In the genomic region with DNA sequence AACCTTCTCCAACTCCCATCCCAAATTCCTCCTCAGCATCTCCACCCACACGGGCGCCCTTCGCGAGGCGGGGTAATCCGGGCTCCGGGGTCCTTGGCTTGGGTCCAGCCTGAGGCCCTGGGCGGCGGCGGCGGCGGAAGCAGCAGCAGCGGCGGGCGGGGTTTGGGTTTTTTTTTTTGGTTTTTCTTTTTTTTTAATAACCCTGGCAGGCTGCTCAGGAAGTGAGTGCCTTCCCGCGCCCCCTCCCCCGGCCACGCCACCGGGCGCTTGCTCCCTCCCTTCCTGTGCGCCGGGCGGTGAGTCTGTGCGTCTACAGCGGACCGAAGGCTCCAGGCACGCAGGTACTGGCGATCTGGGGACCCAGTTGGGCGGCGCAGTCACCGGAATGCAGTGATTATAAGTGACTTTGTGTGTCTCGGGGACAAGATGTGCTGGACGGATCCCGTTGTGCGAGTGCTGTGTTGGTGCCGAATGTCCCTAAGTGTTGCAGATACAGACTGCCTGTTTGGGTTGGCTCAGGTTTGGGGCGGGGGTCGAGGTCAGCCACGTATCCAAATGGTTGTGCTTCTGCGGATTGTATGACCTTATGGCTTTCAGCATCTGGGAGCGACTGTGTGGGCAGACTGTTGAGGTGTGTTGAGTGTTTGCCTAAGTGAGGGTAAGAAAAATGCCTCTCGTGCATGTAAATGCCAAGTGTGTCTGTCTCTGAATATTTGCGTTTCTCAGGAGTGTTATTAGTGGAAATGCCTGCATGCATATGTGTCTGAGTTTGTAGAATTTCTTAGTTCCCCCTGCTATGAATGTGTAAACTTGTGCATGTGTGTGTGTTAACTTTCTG, we compare ENCODE assay signal across 8 mouse cellular contexts. TPM values are rescaled to one million over a fixed set of nuclear protein-coding genes. Genes with fewer than 3 reads are reported as not detected.
DNase-seq lines count a peak whose midpoint lies in the region; ATAC-seq and TF ChIP-seq lines count a peak whose summit lies in the region.

Gene Adamts10 (plus strand): TSS at position 287 of the 838 bp plus-strand sequence.

- H3K4me1 ChIP-seq in embryonic facial prominence, embryonic 13.5 days: peaks cover 42% of the 10 kb centered on the region
- peaks cover 7% of the 10 kb centered on the region; the same call in 1 of the 2 replicates for H3K4me1 ChIP-seq in kidney, embryonic 14.5 days (ENCODE audit: control insufficient read depth, insufficient read depth, low read length)
- H3K4me1 ChIP-seq in liver, adult 2 months (ENCODE audit: control insufficient read depth, insufficient read depth, low read length): no peaks in the 10 kb centered on the region; the same call in 1 of the 2 replicates

- 0 out of 2 replicates have a peak, but pooled peaks have one; percentile 13 for TF ChIP-seq POLR2A in liver, adult 2 months (IDR thresholded peaks at IDR 0.05; ENCODE audit: extremely low read depth, insufficient read depth, low read length)
- peak; percentile 60 for TF ChIP-seq POLR2A in myocyte (IDR thresholded peaks at IDR 0.05; ENCODE audit: insufficient read length, low read depth)

- peak within 1 kb of the TSS; percentile 3 for H3ac ChIP-seq in myocyte (ENCODE audit: control insufficient read depth, insufficient read length)

- WGBS in embryonic facial prominence, embryonic 13.5 days: under 1% methylated on average over 44 of the region's 44 CpGs
- WGBS in kidney, embryonic 14.5 days: under 1% methylated on average over 44 of the region's 44 CpGs
- WGBS in liver, adult 2 months: 1% methylated on average over 43 of the region's 44 CpGs

- no peaks in the 10 kb centered on the region for H3K79me2 ChIP-seq in liver, adult 2 months (ENCODE audit: control insufficient read depth, insufficient read depth, low read length)
- H3K79me2 ChIP-seq in myocyte (ENCODE audit: control insufficient read depth, insufficient read depth): peaks cover 6% of the 10 kb centered on the region

- DNase-seq in 3134 (ENCODE audit: extremely low read depth, insufficient read length, low spot score): peak; percentile 74
- peak; percentile 90 for DNase-seq in adrenal gland, postnatal 14 days
- DNase-seq in heart, adult 9 months (ENCODE audit: low spot score in 2 of 2): peak; percentile 73 to 83
- no peak for DNase-seq in liver, adult 2 months (ENCODE audit: extremely low read depth, low read depth, low spot score)
- peak; percentile 77 for DNase-seq in splenic B cell, adult 2 months (ENCODE audit: low read depth, low spot score)

- peak within 1 kb of the TSS; percentile 73 for H3K4me3 ChIP-seq in embryonic facial prominence, embryonic 13.5 days
- peak within 1 kb of the TSS; percentile 71 for H3K4me3 ChIP-seq in kidney, embryonic 14.5 days (ENCODE audit: low read length)
- peak within 1 kb of the TSS; percentile 72 for H3K4me3 ChIP-seq in liver, adult 2 months (ENCODE audit: insufficient read depth, low read depth, low read length)
- peak within 1 kb of the TSS; percentile 41 for H3K4me3 ChIP-seq in myocyte

- peak within 1 kb of the TSS; percentile 83 for H3K9ac ChIP-seq in embryonic facial prominence, embryonic 13.5 days
- peak within 1 kb of the TSS; percentile 71 for H3K9ac ChIP-seq in kidney, embryonic 14.5 days (ENCODE audit: low read depth, low read length)
- peak within 1 kb of the TSS; percentile 76 for H3K9ac ChIP-seq in liver, adult 2 months (ENCODE audit: low read depth, low read length)

- no peak; the same call in 1 of the 2 replicates for TF ChIP-seq CTCF in liver, adult 2 months (IDR thresholded peaks at IDR 0.05; ENCODE audit: low read depth, low read length)

- H3K9me3 ChIP-seq in embryonic facial prominence, embryonic 13.5 days: no peaks in the 10 kb centered on the region
- H3K9me3 ChIP-seq in kidney, embryonic 14.5 days (ENCODE audit: control insufficient read depth, low read length): no peaks in the 10 kb centered on the region

- peak within 1 kb of the TSS; percentile 92 for H3K27ac ChIP-seq in embryonic facial prominence, embryonic 13.5 days
- H3K27ac ChIP-seq in kidney, embryonic 14.5 days (ENCODE audit: low read depth, low read length): peak within 1 kb of the TSS; percentile 86
- H3K27ac ChIP-seq in liver, adult 2 months (replicated peaks; ENCODE audit: insufficient read depth, low read depth, low read length): peak within 1 kb of the TSS; percentile 13; the same call in 1 of the 2 replicates

- no peaks in the 10 kb centered on the region for H3K27me3 ChIP-seq in embryonic facial prominence, embryonic 13.5 days
- H3K27me3 ChIP-seq in kidney, embryonic 14.5 days (ENCODE audit: control insufficient read depth, insufficient read depth, low read length): no peaks in the 10 kb centered on the region
- no peaks in the 10 kb centered on the region for H3K27me3 ChIP-seq in liver, adult 2 months (ENCODE audit: control insufficient read depth, insufficient read depth, low read length)
- no peaks in the 10 kb centered on the region for H3K27me3 ChIP-seq in myocyte (ENCODE audit: control insufficient read depth, insufficient read depth, insufficient read length)
- H3K27me3 ChIP-seq in splenic B cell, adult 2 months (ENCODE audit: control insufficient read depth, insufficient read depth, low read length, poor library complexity, severe bottlenecking): no peaks in the 10 kb centered on the region

- peak; percentile 66 for ATAC-seq in embryonic facial prominence, embryonic 13.5 days (ENCODE audit: insufficient number of reproducible peaks, insufficient read depth, low FRiP score, low TSS enrichment, low read depth)
- ATAC-seq in kidney, embryonic 14.5 days (ENCODE audit: low FRiP score, low TSS enrichment): peak; percentile 75

- peaks cover 14% of the 10 kb centered on the region for H3K36me3 ChIP-seq in embryonic facial prominence, embryonic 13.5 days
- peaks cover 9% of the 10 kb centered on the region for H3K36me3 ChIP-seq in kidney, embryonic 14.5 days (ENCODE audit: control insufficient read depth, insufficient read depth, low read length)
- no peaks in the 10 kb centered on the region for H3K36me3 ChIP-seq in liver, adult 2 months (ENCODE audit: control insufficient read depth, insufficient read depth, low read length)
- no peaks in the 10 kb centered on the region for H3K36me3 ChIP-seq in myocyte (ENCODE audit: control insufficient read depth, insufficient read depth)
- peaks cover 2% of the 10 kb centered on the region; the same call in 1 of the 2 replicates for H3K36me3 ChIP-seq in splenic B cell, adult 2 months (ENCODE audit: control insufficient read depth, insufficient read depth, low read length, poor library complexity, severe bottlenecking)

- peak within 1 kb of the TSS; percentile 82 for H3K4me2 ChIP-seq in embryonic facial prominence, embryonic 13.5 days
- H3K4me2 ChIP-seq in kidney, embryonic 14.5 days (replicated peaks; ENCODE audit: low read depth, low read length): peak within 1 kb of the TSS; percentile 76
- peak within 1 kb of the TSS; percentile 88 for H3K4me2 ChIP-seq in myocyte (ENCODE audit: low read depth)

TF ChIP-seq in myocyte, 11 proteins besides CTCF, POLR2A, EP300 and RAD21:
- TF ChIP-seq USF1 (IDR thresholded peaks at IDR 0.05; ENCODE audit: low read depth) (no peak), POLR2AphosphoS2 (IDR thresholded peaks at IDR 0.05; ENCODE audit: insufficient read length, low read depth) (no peak), MYOG (IDR thresholded peaks at IDR 0.05; ENCODE audit: control insufficient read depth in 1 of 3, insufficient read depth in 1 of 3, insufficient read length in 2 of 3, low read depth in 2 of 3) (no peak), SRF (IDR thresholded peaks at IDR 0.05; ENCODE audit: control insufficient read depth, insufficient read length, low read depth) (no peak), MAX (IDR thresholded peaks at IDR 0.05; ENCODE audit: low read depth) (no peak), CEBPB (IDR thresholded peaks at IDR 0.05; ENCODE audit: insufficient read depth, poor library complexity, severe bottlenecking) (no peak), REST (IDR thresholded peaks at IDR 0.05; ENCODE audit: insufficient read depth, insufficient read length) (no peak), TCF3 (IDR thresholded peaks at IDR 0.05; ENCODE audit: insufficient read length, low read depth) (no peak), TCF12 (IDR thresholded peaks at IDR 0.05; ENCODE audit: insufficient read depth, poor library complexity, severe bottlenecking) (no peak), MYOD1 (IDR thresholded peaks at IDR 0.05; ENCODE audit: control insufficient read depth in 1 of 3, insufficient read length in 2 of 3, low read depth in 2 of 3) (no peak), E2F4 (IDR thresholded peaks at IDR 0.05; ENCODE audit: insufficient read depth) (no peak)

RNA-seq across cellular contexts. Expression of gene Adamts10, which starts in this region (rescaled TPM):
- 39.9 and 51.3 TPM in 2 replicates for total RNA-seq in adrenal gland, postnatal 14 days (2021)
- 85.5 and 110 TPM in 2 replicates for polyA plus RNA-seq in embryonic facial prominence, embryonic 13.5 days (2015; fragmentation: Nextera tagmentation; extraction: Ambion mirVana)
- 35.1 and 49.3 TPM in 2 replicates for polyA plus RNA-seq in kidney, embryonic 14.5 days (2014; fragmentation: Nextera tagmentation; extraction: Ambion mirVana)
- 6.5 and 7.0 TPM in 2 replicates for total RNA-seq in liver, adult 2 months (2014; rRNA removed)
- polyA plus RNA-seq in liver, adult 2 months (2012; rRNA removed): 6.6 and 8.6 TPM in 2 replicates
- 4.5 TPM for polyA plus RNA-seq in myocyte (2012; fragmentation: generic; extraction: Trizol)

Comparison
In these comparisons a context has a peak if more than half of its experiments do, and no peak if none do; other contexts are left out.
1. H3K27ac ChIP-seq: peak in every context shown above with its lines; median percentile 92 in embryonic facial prominence, embryonic 13.5 days; 86 in kidney, embryonic 14.5 days; 13 in liver, adult 2 months.